Mouse (Mus musculus) spleen, postnatal 0 days (tissue): ENCODE data around the gene Vmn1r52. TPM values are rescaled to one million over a fixed set of nuclear protein-coding genes. Genes with fewer than 3 reads are reported as not detected.

Experiments used
- polyA plus RNA-seq: library from polyadenylated mRNA; unstranded; fragments of >200 nt; fragmentation: Nextera tagmentation; extraction: Ambion mirVana; gene quantifications from 2 replicates; pipeline ENCODE4 v1.2.1, GENCODE M21; 2015

Gene Vmn1r52
- not detected in 2 replicates for polyA plus RNA-seq

GRCm38 (mm10) chr6:90174508-90174907, at the start of gene Vmn1r52:
Gene Vmn1r52, plus strand, starts transcription at chr6:90174808.

GRCm38 (mm10) chr6:90202493-90202892, 27.9 kb downstream of the Vmn1r52 start, which contains the start of gene V1ra8:
Gene V1ra8, plus strand, starts transcription at chr6:90202793.

GRCm38 (mm10) chr6:90224338-90224737, 49.7 kb downstream of the Vmn1r52 start, which contains the start of gene Vmn1r53:
Gene Vmn1r53, minus strand, starts transcription at chr6:90224438.

Other genes starting within 250 kb of the Vmn1r52 start
- not detected in 2 replicates for gene Vmn1r45, start 234.2 kb upstream of the Vmn1r52 start, polyA plus RNA-seq
- not detected in 2 replicates for gene Vmn1r46, start 205.5 kb upstream of the Vmn1r52 start, polyA plus RNA-seq
- gene Vmn1r47, start 158.7 kb upstream of the Vmn1r52 start, polyA plus RNA-seq, result not detected in 2 replicates
- not detected in 2 replicates for gene Vmn1r48, start 138.0 kb upstream of the Vmn1r52 start, polyA plus RNA-seq
- not detected in 2 replicates for gene Vmn1r49, start 96.3 kb upstream of the Vmn1r52 start, polyA plus RNA-seq
- gene Vmn1r50, start 73.4 kb upstream of the Vmn1r52 start, polyA plus RNA-seq, result not detected in 2 replicates
- not detected in 2 replicates for gene Vmn1r51, start 52.2 kb upstream of the Vmn1r52 start, polyA plus RNA-seq
- not detected in 2 replicates for gene V1ra8, start 28.0 kb downstream of the Vmn1r52 start, polyA plus RNA-seq
- not detected in 2 replicates for gene Vmn1r53, start 49.6 kb downstream of the Vmn1r52 start, polyA plus RNA-seq
- not detected in 2 replicates for gene Vmn1r54, start 71.5 kb downstream of the Vmn1r52 start, polyA plus RNA-seq
- gene BC048671, start 126.4 kb downstream of the Vmn1r52 start, polyA plus RNA-seq, result not detected in 2 replicates
- gene Chst13, start 150.4 kb downstream of the Vmn1r52 start, polyA plus RNA-seq, result 0.94 and 1.9 TPM in 2 replicates
- gene Uroc1, start 158.5 kb downstream of the Vmn1r52 start, polyA plus RNA-seq, result not detected in 2 replicates
- 3.4 and 3.7 TPM in 2 replicates for gene Zxdc, start 194.7 kb downstream of the Vmn1r52 start, polyA plus RNA-seq